Mouse (Mus musculus): ENCODE measurements around the gene Tiparp.

Gene Tiparp

GRCm38 (mm10) chr3:65584329-65584728, 56.1 kb downstream of the Tiparp start:
- no peak for DNase-seq (ENCODE audit: low spot score in 2 of 2)

GRCm38 (mm10) chr3:65585291-65585690, 57.1 kb downstream of the Tiparp start:
- DNase-seq (ENCODE audit: low spot score in 2 of 2): no peak

GRCm38 (mm10) chr3:65585823-65586482, 57.7 kb downstream of the Tiparp start:
- no peak for DNase-seq (ENCODE audit: low spot score in 2 of 2)

- DNase-seq (ENCODE audit: low spot score in 2 of 2): no peak
Observed at GRCm38 (mm10) chr3:65586483-65586905, 58.3 kb downstream of the Tiparp start.

GRCm38 (mm10) chr3:65586966-65587365, 58.8 kb downstream of the Tiparp start:
- DNase-seq (ENCODE audit: low spot score in 2 of 2): no peak

GRCm38 (mm10) chr3:65588424-65588823, 60.2 kb downstream of the Tiparp start:
- DNase-seq (ENCODE audit: low spot score in 2 of 2): no peak

GRCm38 (mm10) chr3:65592850-65593249, 64.6 kb downstream of the Tiparp start:
- DNase-seq (ENCODE audit: low spot score in 2 of 2): no peak

GRCm38 (mm10) chr3:65594493-65594892, 66.3 kb downstream of the Tiparp start:
- DNase-seq (ENCODE audit: low spot score in 2 of 2): no peak

GRCm38 (mm10) chr3:65595196-65595595, 67.0 kb downstream of the Tiparp start:
- DNase-seq (ENCODE audit: low spot score in 2 of 2): no peak

GRCm38 (mm10) chr3:65598071-65598830, 70.0 kb downstream of the Tiparp start:
- no peak for DNase-seq (ENCODE audit: low spot score in 2 of 2)

- DNase-seq (ENCODE audit: low spot score in 2 of 2): no peak
Observed at GRCm38 (mm10) chr3:65599151-65599550, 70.9 kb downstream of the Tiparp start.

- DNase-seq (ENCODE audit: low spot score in 2 of 2): no peak
Observed at GRCm38 (mm10) chr3:65601291-65602050, 73.3 kb downstream of the Tiparp start.

- DNase-seq (ENCODE audit: low spot score in 2 of 2): no peak
Observed at GRCm38 (mm10) chr3:65603392-65604055, 75.3 kb downstream of the Tiparp start.

Data from urinary bladder, postnatal 4 days (tissue).